Mouse (Mus musculus) hindbrain, embryonic 16.5 days (tissue): Measurements from ENCODE around the gene Slc7a8. TPM values are rescaled to one million over a fixed set of nuclear protein-coding genes. Genes with fewer than 3 reads are reported as not detected.

Experiments
- ATAC-seq: fragments of 200-750 bp; cut with Nextera tagmentation; 2 replicates; pipeline ENCODE4 v1.8.0; 2017; ENCODE audit warnings: moderate TSS enrichment, moderate library complexity
- H3K27ac ChIP-seq: fragments of 300-500 bp; sonication (generic); 2 replicates; pipeline ENCODE4 v1.5.1; 2014; ENCODE audit warnings: low read depth, mild to moderate bottlenecking, control low read depth, low read length, moderate library complexity
- H3K27me3 ChIP-seq: fragments of 300-500 bp; sonication (generic); replicated peaks from 2 replicates; pipeline ENCODE4 v1.6.1; 2014; ENCODE audit warnings: low read length; ENCODE audit not compliant: control insufficient read depth, insufficient read depth
- H3K36me3 ChIP-seq: fragments of 300-500 bp; sonication (generic); 2 replicates; pipeline ENCODE4 v1.6.1; 2014; ENCODE audit warnings: mild to moderate bottlenecking, low read length, moderate library complexity, mixed read lengths; ENCODE audit not compliant: control insufficient read depth, insufficient read depth
- H3K4me1 ChIP-seq: fragments of 300-500 bp; sonication (generic); 2 replicates; pipeline ENCODE4 v1.6.1; 2014; ENCODE audit warnings: low read depth, low read length; ENCODE audit not compliant: control insufficient read depth, insufficient read depth
- H3K4me2 ChIP-seq: fragments of 300-500 bp; sonication (generic); 2 replicates; pipeline ENCODE4 v1.6.1; 2014; ENCODE audit warnings: mild to moderate bottlenecking, low read length, control low read depth, moderate library complexity
- H3K4me3 ChIP-seq: fragments of 300-500 bp; sonication (generic); 2 replicates; pipeline ENCODE4 v1.5.1; 2014; ENCODE audit warnings: mild to moderate bottlenecking, low read length, control low read depth, moderate library complexity
- H3K9ac ChIP-seq: fragments of 300-500 bp; sonication (generic); 2 replicates; pipeline ENCODE4 v1.6.1; 2014; ENCODE audit warnings: low read depth, mild to moderate bottlenecking, control low read depth, low read length, moderate library complexity
- H3K9me3 ChIP-seq: fragments of 300-500 bp; sonication (generic); 2 replicates; pipeline ENCODE4 v1.6.1; 2014; ENCODE audit warnings: mild to moderate bottlenecking, low read length, moderate library complexity; ENCODE audit not compliant: control insufficient read depth
- WGBS: fragments of 180-500 bp; shearing (Covaris S2); extraction: QIAGEN DNeasy Blood & Tissue Kit; methylation state at CpG from one replicate; pipeline ENCODE4 v1.1.7; 2014; 5-methylcytosine and 5-hydroxymethylcytosine counted together
- polyA plus RNA-seq: library from polyadenylated mRNA; unstranded; fragments of >200 nt; fragmentation: Nextera tagmentation; extraction: Ambion mirVana; gene quantifications from 2 replicates; pipeline ENCODE4 v1.2.1, GENCODE M21; 2015

Slc7a8 gene
- polyA plus RNA-seq, 1 experiment from 2014 or later, result 8.6 TPM

GRCm38 (mm10) chr14:54685471-54685870, 96.3 kb downstream of the Slc7a8 start:
- WGBS, result 15% methylated on average over 8 of the region's 8 CpGs
- Histone ChIP-seq H3K36me3 (0 out of 2 replicates have a peak, but pooled peaks cover 4% of the 10 kb centered on the region), H3K4me3 (peak overlapping the region; percentile 87), H3K27ac (no peak overlapping the region), H3K4me2 (peak overlapping the region; percentile 66), H3K9ac (peak overlapping the region; percentile 97), H3K4me1 (peaks cover 27% of the 10 kb centered on the region), H3K9me3 (no peaks in the 10 kb centered on the region), H3K27me3 (no peaks in the 10 kb centered on the region)
- no peak for ATAC-seq

- 96% methylated on average over 3 of the region's 3 CpGs for WGBS
- Histone ChIP-seq H3K27me3 (no peaks in the 10 kb centered on the region), H3K9ac (no peak overlapping the region), H3K9me3 (no peaks in the 10 kb centered on the region), H3K36me3 (peaks cover 13% of the 10 kb centered on the region), H3K27ac (no peak overlapping the region), H3K4me3 (no peak overlapping the region), H3K4me1 (peaks cover 14% of the 10 kb centered on the region), H3K4me2 (no peak overlapping the region)
- no peak for ATAC-seq
These were observed 99.3 kb downstream of the Slc7a8 start for GRCm38 (mm10) chr14:54682396-54682795.

GRCm38 (mm10) chr14:54678657-54679304, 103.0 kb downstream of the Slc7a8 start:
- no peaks in the 10 kb centered on the region for H3K27me3 ChIP-seq
- no peak overlapping the region for H3K9ac ChIP-seq
- H3K4me2 ChIP-seq, result no peak overlapping the region
- WGBS, result 80% methylated on average over 16 of the region's 16 CpGs
- H3K27ac ChIP-seq, result no peak overlapping the region
- H3K9me3 ChIP-seq, result no peaks in the 10 kb centered on the region
- peaks cover 5% of the 10 kb centered on the region; the same call in 1 of the 2 replicates for H3K4me1 ChIP-seq
- H3K36me3 ChIP-seq, result peaks cover 25% of the 10 kb centered on the region
- no peak overlapping the region for H3K4me3 ChIP-seq
- ATAC-seq, result no peak

GRCm38 (mm10) chr14:54676290-54676689, 105.5 kb downstream of the Slc7a8 start:
- Histone ChIP-seq H3K9me3 (no peaks in the 10 kb centered on the region), H3K4me2 (no peak overlapping the region), H3K4me3 (no peak overlapping the region), H3K9ac (no peak overlapping the region), H3K27ac (no peak overlapping the region), H3K36me3 (peaks cover 31% of the 10 kb centered on the region), H3K4me1 (no peaks in the 10 kb centered on the region), H3K27me3 (no peaks in the 10 kb centered on the region)
- WGBS, result 90% methylated on average over 5 of the region's 5 CpGs
- no peak for ATAC-seq

- ATAC-seq, result no peak
- Histone ChIP-seq H3K4me2 (no peak overlapping the region), H3K27me3 (no peaks in the 10 kb centered on the region), H3K4me1 (no peaks in the 10 kb centered on the region), H3K9me3 (no peaks in the 10 kb centered on the region), H3K36me3 (peaks cover 31% of the 10 kb centered on the region), H3K4me3 (no peak overlapping the region), H3K27ac (no peak overlapping the region), H3K9ac (no peak overlapping the region)
- WGBS, result 70% methylated on average over 2 of the region's 2 CpGs
These were observed 107.4 kb downstream of the Slc7a8 start for GRCm38 (mm10) chr14:54674317-54674716.

Other genes with a start within 250 kb of the Slc7a8 start
- gene Haus4, start 227.3 kb downstream of the Slc7a8 start, polyA plus RNA-seq, result 19.4 and 20.7 TPM in 2 replicates
- gene Ajuba, start 204.4 kb downstream of the Slc7a8 start, polyA plus RNA-seq, result 4.7 and 6.0 TPM in 2 replicates
- gene 4931414P19Rik, start 176.0 kb downstream of the Slc7a8 start, polyA plus RNA-seq, result 5.4 and 5.5 TPM in 2 replicates
- 445 and 467 TPM in 2 replicates for gene Psmb5, start 163.9 kb downstream of the Slc7a8 start, polyA plus RNA-seq
- 0.16 and 0.37 TPM in 2 replicates for gene Psmb11, start 160.5 kb downstream of the Slc7a8 start, polyA plus RNA-seq
- gene Gm17606, start 141.0 kb downstream of the Slc7a8 start, polyA plus RNA-seq, result not detected in 2 replicates
- gene Cdh24, start 140.6 kb downstream of the Slc7a8 start, polyA plus RNA-seq, result 9.5 and 10.3 TPM in 2 replicates
- 68.2 and 69.1 TPM in 2 replicates for gene 1700123O20Rik, start 95.7 kb downstream of the Slc7a8 start, polyA plus RNA-seq
- gene Acin1, start 95.0 kb downstream of the Slc7a8 start, polyA plus RNA-seq, result 89.5 and 98.2 TPM in 2 replicates
- 0.28 and 0.34 TPM in 2 replicates for gene Gm29776, start 83.1 kb downstream of the Slc7a8 start, polyA plus RNA-seq
- gene Cebpe, start 69.8 kb downstream of the Slc7a8 start, polyA plus RNA-seq, result not detected in 2 replicates
- 0.20 TPM in 1 of 2 replicates, not detected in the other for gene Rnf212b, start 32.2 kb upstream of the Slc7a8 start, polyA plus RNA-seq
- 11.2 and 12.9 TPM in 2 replicates for gene Homez, start 89.0 kb upstream of the Slc7a8 start, polyA plus RNA-seq
- 4.1 and 5.3 TPM in 2 replicates for gene Ppp1r3e, start 95.6 kb upstream of the Slc7a8 start, polyA plus RNA-seq
- gene Bcl2l2, start 101.4 kb upstream of the Slc7a8 start, polyA plus RNA-seq, result 4.8 and 5.9 TPM in 2 replicates
- 0.14 TPM in 1 of 2 replicates, not detected in the other for gene Gm20521, start 101.5 kb upstream of the Slc7a8 start, polyA plus RNA-seq
- gene Pabpn1, start 110.6 kb upstream of the Slc7a8 start, polyA plus RNA-seq, result 127 and 130 TPM in 2 replicates
- 254 and 275 TPM in 2 replicates for gene Slc22a17, start 131.2 kb upstream of the Slc7a8 start, polyA plus RNA-seq
- gene Efs, start 144.2 kb upstream of the Slc7a8 start, polyA plus RNA-seq, result 14.2 and 15.5 TPM in 2 replicates
- 1.3 TPM in 2 replicates for gene Il25, start 150.7 kb upstream of the Slc7a8 start, polyA plus RNA-seq
- gene Cmtm5, start 154.3 kb upstream of the Slc7a8 start, polyA plus RNA-seq, result 17.0 and 28.5 TPM in 2 replicates
- gene Myh6, start 185.0 kb upstream of the Slc7a8 start, polyA plus RNA-seq, result 1.6 and 1.8 TPM in 2 replicates
- not detected in 2 replicates for gene Gm17428, start 195.0 kb upstream of the Slc7a8 start, polyA plus RNA-seq
- 8.5 and 10.6 TPM in 2 replicates for gene Myh7, start 212.7 kb upstream of the Slc7a8 start, polyA plus RNA-seq
- 48.2 and 50.6 TPM in 2 replicates for gene Ngdn, start 233.5 kb upstream of the Slc7a8 start, polyA plus RNA-seq